Mouse (Mus musculus): Measurements from ENCODE around the gene Fam216a. TPM values are rescaled to one million over a fixed set of nuclear protein-coding genes. Genes with fewer than 3 reads are reported as not detected.

The Fam216a gene
- polyA plus RNA-seq, 1 experiment = 14.2 TPM

DNA sequence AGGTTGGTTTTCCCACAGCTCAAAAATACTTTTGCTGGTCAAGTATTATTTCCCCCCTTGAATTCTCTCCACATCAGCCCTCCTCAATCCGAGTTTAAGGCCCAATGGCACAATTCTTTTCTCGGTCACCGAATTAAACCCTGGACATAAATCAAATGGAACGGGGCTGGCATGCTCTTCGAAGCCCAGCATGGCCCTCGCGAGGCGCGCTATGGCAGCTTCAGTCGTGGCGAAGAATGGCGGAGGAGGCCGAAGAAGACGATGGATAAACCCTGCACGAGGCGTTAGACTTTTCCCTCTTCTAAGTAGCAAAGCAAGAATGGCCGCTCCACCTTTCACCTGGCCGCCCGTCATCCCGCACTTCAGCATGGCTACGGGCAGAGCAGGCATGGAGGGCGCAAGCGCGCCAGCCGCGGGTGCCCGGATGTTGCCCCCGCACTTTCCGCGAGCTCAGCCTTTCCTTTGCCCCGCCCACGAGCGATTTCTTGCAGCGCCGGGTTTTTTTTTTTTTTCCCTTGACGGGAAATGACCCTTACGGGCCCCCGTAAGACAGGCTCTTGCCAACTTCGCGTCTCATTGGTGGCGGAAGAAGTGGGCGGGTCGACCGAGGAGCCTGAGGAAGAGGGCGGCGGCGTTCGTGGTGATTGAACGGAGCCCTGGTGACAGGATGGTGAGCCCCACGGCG lies 18.2 kb downstream of the Fam216a start, which contains the start of the genes Rad9b and Vps29:
Gene Rad9b (minus strand): TSS at position 427 of the 685 bp plus-strand sequence.
Gene Vps29 (plus strand): TSS at position 563 of the 685 bp plus-strand sequence.
- Histone ChIP-seq H3K27ac (replicated peaks; ENCODE audit: low read depth, low read length) (peak within 1 kb of the TSS; percentile 73), H3K4me1 (ENCODE audit: control insufficient read depth, insufficient read depth, insufficient read length, low read length) (peaks cover 2% of the 10 kb centered on the region; the same call in 1 of the 2 replicates), H3K4me3 (ENCODE audit: insufficient read depth, low read depth, low read length) (peak within 1 kb of the TSS; percentile 83)

DNA sequence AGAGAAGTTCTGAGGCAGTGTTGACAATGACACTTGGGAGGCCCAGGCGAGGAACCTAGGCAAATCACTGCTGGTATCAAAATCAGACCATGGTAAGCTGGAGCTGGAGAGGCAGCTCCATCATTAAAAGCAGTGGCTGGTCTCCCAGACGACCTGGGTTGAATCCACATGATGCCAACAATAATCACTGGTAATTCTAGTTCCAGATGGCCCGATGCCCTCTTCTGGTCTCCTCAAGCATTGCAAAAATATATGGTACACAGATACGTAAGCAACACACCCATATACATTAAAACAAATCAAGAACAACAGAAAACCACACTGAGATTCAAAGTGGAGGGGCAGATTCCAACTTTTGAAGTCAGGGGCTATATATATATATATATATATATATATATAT lies 26.4 kb downstream of the Fam216a start:
- no peaks in the 10 kb centered on the region for H3K4me1 ChIP-seq (ENCODE audit: control insufficient read depth, insufficient read depth, insufficient read length, low read length)
- H3K4me3 ChIP-seq (ENCODE audit: insufficient read depth, low read depth, low read length) = no peak overlapping the region
- no peak overlapping the region for H3K27ac ChIP-seq (replicated peaks; ENCODE audit: low read depth, low read length)

DNA sequence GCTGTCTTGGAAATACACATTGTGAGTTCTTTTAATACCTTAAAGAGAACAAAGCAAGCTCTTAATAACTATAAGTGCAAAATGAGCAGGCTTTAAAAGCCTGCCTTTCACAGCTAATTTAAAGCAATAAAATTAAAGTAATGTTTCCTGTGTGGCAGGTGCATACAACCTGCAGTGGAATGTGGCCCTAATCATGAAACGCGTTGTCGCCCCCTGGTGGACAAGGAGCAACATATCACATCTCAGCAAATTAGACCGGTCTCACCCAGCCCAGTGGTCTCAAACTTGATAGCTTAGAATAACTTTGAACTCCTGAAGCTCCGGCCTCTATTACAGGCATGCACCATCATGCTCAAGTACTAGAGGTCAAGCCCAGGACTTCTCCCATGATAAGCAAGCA lies 27.9 kb downstream of the Fam216a start:
- H3K4me3 ChIP-seq (ENCODE audit: insufficient read depth, low read depth, low read length) = no peak overlapping the region
- H3K4me1 ChIP-seq (ENCODE audit: control insufficient read depth, insufficient read depth, insufficient read length, low read length) = no peaks in the 10 kb centered on the region
- no peak overlapping the region for H3K27ac ChIP-seq (replicated peaks; ENCODE audit: low read depth, low read length)

DNA sequence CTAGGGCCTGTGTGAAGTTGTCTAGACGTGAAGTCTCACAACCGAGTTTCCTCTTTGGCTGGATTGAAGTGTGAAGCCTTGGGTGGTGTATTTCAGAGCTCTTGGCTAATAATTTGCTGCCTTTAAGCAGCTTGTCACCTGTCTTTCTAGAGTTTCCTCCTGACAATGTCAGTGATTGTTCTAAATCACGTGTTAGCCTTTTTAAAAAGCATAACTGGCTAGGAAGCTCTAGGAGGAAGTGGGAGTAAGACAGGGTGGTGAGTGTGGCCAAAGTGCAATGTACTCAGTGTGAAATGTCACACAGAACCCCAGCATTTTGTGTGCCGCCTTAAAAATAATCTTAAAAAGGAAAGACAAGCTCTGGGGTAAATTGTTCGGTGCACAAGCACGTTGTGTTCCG lies 28.4 kb downstream of the Fam216a start:
- no peak overlapping the region for H3K4me3 ChIP-seq (ENCODE audit: insufficient read depth, low read depth, low read length)
- H3K27ac ChIP-seq (replicated peaks; ENCODE audit: low read depth, low read length) = no peak overlapping the region
- H3K4me1 ChIP-seq (ENCODE audit: control insufficient read depth, insufficient read depth, insufficient read length, low read length) = no peaks in the 10 kb centered on the region

DNA sequence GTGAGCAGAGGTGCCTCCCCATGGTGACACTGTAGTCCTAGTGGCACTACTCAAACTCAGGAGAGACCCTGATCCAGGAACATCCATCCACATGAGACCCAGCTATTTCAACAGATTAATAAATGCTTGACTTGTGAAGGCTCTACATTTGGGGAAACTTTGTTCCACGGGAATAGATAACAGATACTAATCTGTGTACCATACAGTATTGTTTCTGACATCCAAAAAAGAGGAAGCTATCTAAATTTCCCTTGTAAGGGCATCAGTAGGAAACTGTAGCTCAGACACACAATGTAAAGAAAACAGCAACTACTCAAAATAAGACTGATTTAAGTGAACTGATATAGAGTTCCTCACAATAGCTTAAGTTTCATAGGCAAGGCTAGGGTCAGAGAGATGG lies 29.3 kb downstream of the Fam216a start:
- no peak overlapping the region for H3K27ac ChIP-seq (replicated peaks; ENCODE audit: low read depth, low read length)
- no peaks in the 10 kb centered on the region for H3K4me1 ChIP-seq (ENCODE audit: control insufficient read depth, insufficient read depth, insufficient read length, low read length)
- no peak overlapping the region for H3K4me3 ChIP-seq (ENCODE audit: insufficient read depth, low read depth, low read length)

DNA sequence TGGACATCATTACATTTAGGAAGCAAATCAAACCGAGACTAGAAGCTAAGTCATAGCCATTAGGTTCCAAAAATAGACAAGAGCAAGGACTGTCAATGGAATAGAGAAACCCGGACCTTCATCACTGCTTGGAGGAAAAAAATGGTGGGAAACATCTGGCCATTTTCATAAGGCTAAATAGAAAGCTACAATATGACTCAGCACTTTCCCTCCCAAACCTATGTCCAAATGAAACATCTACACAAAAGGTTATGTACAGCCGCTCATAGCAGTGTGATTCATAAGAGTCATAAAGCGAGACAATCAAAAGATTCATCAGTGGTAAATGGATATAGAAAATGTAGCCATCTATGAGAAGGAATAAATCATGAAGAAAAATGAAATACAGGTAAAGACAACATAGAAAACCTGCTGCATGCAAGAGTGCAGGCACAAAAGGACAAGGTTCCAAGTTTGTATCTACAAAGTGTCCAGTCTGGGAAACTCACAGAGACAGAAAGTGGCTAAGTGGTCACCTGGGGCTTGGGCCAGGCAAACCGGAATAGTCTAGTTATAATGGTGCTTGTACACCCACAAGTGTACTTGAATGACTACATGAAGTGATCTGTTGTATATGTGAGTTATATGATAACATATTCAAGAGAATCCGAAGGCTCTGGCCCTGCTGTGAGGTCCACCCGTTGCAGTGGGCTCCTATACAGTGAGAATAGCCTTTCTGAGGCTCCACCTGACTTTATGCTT lies 35.4 kb downstream of the Fam216a start:
- no peaks in the 10 kb centered on the region for H3K4me1 ChIP-seq (ENCODE audit: control insufficient read depth, insufficient read depth, insufficient read length, low read length)
- no peak overlapping the region for H3K27ac ChIP-seq (replicated peaks; ENCODE audit: low read depth, low read length)
- H3K4me3 ChIP-seq (ENCODE audit: insufficient read depth, low read depth, low read length) = no peak overlapping the region

DNA sequence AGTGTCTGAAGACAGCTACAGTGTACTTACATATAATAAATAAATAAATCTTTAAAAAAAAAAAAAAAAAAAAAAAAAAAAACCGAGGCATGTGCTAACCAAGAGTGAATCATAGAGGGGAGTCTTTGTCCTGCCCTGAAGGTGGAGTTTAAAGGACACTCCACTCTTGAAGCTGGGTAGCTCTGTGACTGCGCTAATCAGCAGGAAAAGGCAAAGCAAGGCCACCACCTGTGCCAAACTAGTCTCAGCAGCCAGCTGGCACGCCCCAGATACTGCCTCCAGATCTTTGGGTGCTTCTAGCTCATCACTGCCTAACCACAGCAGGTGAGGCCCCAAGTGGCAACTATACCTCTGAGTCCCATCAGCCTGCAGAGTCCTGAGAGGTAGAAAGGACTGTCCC lies 37.5 kb downstream of the Fam216a start:
- H3K4me1 ChIP-seq (ENCODE audit: control insufficient read depth, insufficient read depth, insufficient read length, low read length) = no peaks in the 10 kb centered on the region
- no peak overlapping the region for H3K4me3 ChIP-seq (ENCODE audit: insufficient read depth, low read depth, low read length)
- no peak overlapping the region for H3K27ac ChIP-seq (replicated peaks; ENCODE audit: low read depth, low read length)

DNA sequence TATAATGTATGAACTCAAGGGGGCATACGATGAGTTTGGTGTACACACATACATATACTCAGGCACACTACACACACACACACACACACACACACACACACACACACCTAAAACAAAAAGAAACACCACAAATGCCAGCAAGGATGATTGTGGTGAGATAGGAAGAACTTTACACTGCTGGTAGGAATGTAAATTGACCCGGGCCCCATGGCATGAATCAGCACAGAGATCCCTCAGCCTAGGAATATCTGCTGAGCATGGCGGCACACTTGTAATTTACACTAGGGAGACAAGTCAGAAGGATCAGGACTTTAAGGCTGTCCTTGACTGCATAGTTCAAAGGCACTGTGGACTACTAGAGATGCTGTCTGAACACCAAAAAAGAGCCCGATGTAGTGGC lies 41.9 kb downstream of the Fam216a start:
- Histone ChIP-seq H3K4me1 (ENCODE audit: control insufficient read depth, insufficient read depth, insufficient read length, low read length) (no peaks in the 10 kb centered on the region), H3K4me3 (ENCODE audit: insufficient read depth, low read depth, low read length) (no peak overlapping the region), H3K27ac (replicated peaks; ENCODE audit: low read depth, low read length) (no peak overlapping the region)

DNA sequence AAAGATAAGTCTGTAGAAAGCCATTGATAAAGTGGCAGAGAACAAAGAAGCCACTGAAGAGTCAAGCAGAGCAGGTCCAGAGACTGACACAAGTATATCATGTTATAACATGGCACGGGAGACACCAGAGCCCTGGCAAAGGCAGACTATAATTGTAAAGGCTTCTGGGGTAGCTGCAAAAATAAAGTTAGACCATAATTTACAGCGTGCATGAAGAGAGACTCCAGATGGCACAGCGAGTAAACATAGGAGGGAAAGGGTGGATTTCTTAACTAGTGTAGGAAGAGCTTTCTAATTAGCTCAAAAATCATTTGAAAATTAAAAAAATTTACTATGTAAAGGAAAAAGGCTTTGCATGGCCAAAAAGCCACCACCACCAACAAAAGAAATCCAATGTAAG lies 44.9 kb downstream of the Fam216a start:
- Histone ChIP-seq H3K4me1 (ENCODE audit: control insufficient read depth, insufficient read depth, insufficient read length, low read length) (no peaks in the 10 kb centered on the region), H3K4me3 (ENCODE audit: insufficient read depth, low read depth, low read length) (no peak overlapping the region), H3K27ac (replicated peaks; ENCODE audit: low read depth, low read length) (no peak overlapping the region)

DNA sequence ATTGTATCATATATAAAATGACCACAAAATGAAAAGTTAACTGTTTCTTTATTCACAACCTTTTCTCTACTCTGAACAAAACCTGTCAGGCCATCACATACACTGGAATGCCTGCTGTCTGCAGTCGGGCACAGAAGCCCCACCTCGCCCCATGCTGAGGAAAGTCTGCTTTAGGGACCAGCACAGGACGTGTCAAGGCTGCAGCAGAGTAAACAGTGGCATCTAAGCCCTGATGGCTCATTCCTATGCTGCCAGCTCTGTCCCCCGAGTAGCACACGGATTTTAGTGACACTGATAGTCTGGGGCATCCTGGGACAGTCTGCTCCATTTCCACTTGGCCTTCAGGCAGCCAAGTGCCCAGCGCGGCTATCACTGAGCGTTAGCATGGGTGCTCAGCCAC lies 46.7 kb downstream of the Fam216a start:
- H3K4me1 ChIP-seq (ENCODE audit: control insufficient read depth, insufficient read depth, insufficient read length, low read length) = peaks cover 4% of the 10 kb centered on the region; the same call in 1 of the 2 replicates
- H3K4me3 ChIP-seq (ENCODE audit: insufficient read depth, low read depth, low read length) = no peak overlapping the region
- no peak overlapping the region for H3K27ac ChIP-seq (replicated peaks; ENCODE audit: low read depth, low read length)

DNA sequence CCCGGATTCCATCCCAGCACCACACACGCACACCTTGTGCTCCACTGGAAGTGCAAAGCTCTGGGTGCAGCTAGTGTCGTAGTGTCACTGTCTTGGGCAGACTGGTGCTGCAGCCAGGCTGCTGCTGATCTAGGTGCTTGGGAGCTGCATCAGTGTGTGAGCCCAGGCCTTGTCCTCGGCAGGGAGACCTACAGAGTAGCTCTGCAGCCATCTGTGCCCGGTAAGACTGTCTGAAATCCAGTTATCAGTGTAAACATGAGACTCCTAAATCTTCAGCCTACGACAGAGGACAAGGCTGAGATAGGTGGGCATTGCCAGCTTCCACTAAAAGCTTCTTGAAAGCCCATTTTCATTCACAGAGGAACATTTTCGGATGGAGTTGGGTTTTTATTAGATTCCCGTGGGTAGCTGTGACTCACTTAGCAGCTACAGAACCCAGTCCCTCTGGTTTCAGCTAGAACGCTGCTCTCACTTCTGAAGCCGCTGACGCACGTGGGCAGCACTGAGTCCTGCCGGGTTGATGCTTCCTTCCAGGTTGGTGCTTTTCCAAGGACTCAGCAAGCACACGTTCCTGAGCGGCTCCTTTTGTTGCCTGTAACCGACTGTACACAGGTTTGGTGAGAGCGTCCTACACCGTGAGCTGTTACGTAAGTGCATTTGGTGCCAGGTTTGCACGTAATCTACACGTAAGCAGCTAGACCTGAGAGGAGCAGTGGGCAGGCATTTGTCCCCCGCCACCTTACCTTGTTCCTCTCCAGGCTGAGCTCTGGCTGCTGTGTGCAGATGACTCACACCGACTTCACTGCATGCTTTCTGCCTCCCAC lies 47.3 kb downstream of the Fam216a start:
- H3K4me3 ChIP-seq (ENCODE audit: insufficient read depth, low read depth, low read length) = no peak overlapping the region
- H3K4me1 ChIP-seq (ENCODE audit: control insufficient read depth, insufficient read depth, insufficient read length, low read length) = peaks cover 8% of the 10 kb centered on the region
- no peak overlapping the region for H3K27ac ChIP-seq (replicated peaks; ENCODE audit: low read depth, low read length)

DNA sequence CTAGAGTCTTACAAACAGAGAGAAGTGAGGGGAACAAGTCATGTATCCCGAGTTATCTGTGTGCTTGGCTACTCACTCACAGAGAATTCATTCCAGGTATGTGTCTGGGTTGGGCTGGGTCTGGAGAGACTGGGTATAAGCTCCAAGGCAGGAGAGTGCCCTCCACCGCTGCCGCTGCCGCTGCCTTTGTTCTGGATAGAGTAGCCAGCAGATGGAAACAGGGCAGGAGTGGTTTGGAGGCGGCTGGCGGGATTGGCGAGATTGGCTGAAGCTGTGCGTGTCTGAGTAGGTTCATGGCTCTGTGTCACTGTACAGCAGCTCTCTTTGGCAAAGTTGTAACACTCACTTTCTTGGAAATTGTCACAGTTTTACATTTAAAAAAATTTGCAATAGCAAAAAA lies 48.6 kb downstream of the Fam216a start:
- no peak overlapping the region for H3K27ac ChIP-seq (replicated peaks; ENCODE audit: low read depth, low read length)
- no peak overlapping the region for H3K4me3 ChIP-seq (ENCODE audit: insufficient read depth, low read depth, low read length)
- peaks cover 14% of the 10 kb centered on the region for H3K4me1 ChIP-seq (ENCODE audit: control insufficient read depth, insufficient read depth, insufficient read length, low read length)

DNA sequence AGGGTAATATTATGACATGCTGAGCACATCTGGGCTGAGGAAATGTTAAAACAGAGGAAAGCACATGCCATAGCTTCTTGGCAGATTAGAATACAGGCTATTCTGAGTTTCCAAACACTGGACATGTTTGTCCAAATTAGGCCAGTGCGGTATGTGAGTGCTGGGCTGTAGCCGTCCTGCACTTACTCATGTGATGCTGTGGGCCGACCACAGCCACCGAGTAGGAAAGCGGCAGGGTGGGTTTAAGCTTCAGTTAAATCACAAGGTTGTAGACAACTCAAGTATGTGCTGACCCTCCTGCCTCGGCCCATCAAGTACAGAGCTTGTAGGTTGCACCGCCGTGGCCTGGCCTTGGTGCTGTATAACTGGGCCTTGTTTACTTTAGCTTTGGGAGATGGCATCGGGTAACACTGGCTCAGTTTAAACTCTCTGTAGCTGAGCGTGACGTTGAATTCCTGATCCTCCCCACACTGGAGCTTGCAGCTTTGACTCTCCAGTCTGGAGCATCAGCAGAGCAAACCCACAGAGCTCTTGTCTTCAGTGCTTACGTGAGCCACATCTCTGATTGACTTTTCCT lies 51.9 kb downstream of the Fam216a start:
- Histone ChIP-seq H3K27ac (replicated peaks; ENCODE audit: low read depth, low read length) (peak overlapping the region; percentile 28; the same call in 1 of the 2 replicates), H3K4me1 (ENCODE audit: control insufficient read depth, insufficient read depth, insufficient read length, low read length) (peaks cover 20% of the 10 kb centered on the region), H3K4me3 (ENCODE audit: insufficient read depth, low read depth, low read length) (no peak overlapping the region)

DNA sequence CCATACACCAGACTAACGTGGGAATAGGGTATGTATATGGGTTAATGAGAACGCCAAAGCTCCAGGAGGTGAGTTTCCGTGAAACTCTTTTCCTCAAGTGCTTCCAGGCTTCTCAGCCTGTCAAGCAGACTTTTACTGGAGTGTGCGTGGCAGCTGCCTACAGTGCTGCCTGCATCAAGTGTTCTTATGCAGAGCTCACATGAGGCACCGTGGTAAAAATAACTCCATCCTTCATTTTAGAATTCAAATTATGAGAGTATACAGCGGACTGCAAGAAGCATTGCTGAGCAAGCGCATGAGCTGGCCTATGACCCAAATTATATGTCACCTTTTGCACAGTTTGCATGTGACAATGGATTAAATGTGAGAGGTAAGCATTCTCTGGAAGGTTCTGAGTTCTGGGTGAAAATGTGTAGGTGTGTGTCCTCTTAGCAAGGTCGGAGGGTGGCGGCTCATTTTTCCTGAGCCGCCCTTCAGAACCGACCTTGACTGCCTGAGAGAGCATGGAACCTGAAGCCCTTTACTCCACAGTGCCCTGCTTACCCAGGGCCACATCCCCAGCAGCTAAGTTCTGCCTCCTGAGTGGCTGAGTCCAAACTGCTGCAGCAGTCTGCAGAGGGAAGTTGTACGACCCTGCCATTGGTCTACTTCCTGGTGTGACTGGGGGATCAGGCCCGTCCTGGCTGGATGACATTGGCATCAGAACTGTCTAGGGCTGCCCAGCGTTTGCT lies 52.5 kb downstream of the Fam216a start:
- Histone ChIP-seq H3K4me1 (ENCODE audit: control insufficient read depth, insufficient read depth, insufficient read length, low read length) (peaks cover 21% of the 10 kb centered on the region), H3K27ac (replicated peaks; ENCODE audit: low read depth, low read length) (peak overlapping the region; percentile 81), H3K4me3 (ENCODE audit: insufficient read depth, low read depth, low read length) (no peak overlapping the region)
